Mouse (Mus musculus): ENCODE data around the gene Cdh1. TPM values are rescaled to one million over a fixed set of nuclear protein-coding genes. Genes with fewer than 3 reads are reported as not detected.
"Not testable (repeated sequence)": the region's sequence is repeated elsewhere in the genome, so short reads cannot be mapped to it uniquely, and the experiment has no call there.

Gene Cdh1
- total and polyA plus RNA-seq, 3 experiments = 2.4 TPM; not detected in 2

DNA sequence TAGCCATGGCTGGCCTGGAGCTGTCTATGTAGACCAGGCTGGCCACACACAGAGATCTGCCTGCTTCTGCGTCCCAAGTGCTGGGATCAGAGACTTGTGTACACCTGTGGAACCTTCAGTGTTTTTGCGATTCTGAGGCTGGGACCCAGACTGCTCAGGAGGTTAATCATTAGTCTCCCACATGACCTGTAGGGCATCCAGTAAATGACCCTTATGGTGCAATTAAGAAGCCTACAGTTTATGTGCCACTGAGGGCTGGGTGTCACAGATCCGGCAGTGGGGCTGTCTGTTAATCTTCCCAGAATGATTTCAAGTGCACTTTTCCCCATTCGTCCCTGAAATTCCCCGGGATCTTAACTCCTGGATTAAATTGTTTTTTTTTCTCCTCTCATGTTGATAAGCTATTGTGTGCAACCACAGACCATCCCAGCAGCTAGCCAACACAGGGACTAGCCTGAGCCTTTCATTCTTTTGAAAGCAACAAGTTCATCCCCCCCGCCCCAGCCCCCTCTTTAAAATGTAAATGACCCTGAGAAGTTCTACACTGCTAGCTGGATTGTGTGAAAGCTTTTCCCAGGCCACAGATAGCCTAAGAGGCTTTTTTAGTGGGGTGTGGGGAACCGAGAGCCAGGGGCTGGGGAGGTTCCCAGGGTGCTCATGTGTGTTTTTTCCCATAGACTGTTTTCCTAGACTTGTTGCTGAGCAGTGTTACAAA lies 3.7 kb upstream of the Cdh1 start:
- no peak for DNase-seq
- H3K36me3 ChIP-seq (ENCODE audit: control insufficient read depth, insufficient read depth, low read length) = no peaks in the 10 kb centered on the region
- H3K79me2 ChIP-seq (replicated peaks; ENCODE audit: control insufficient read depth, insufficient read depth, low read length) = no peaks in the 10 kb centered on the region
- H3K4me1 ChIP-seq (ENCODE audit: control insufficient read depth, insufficient read depth, low read length) = no peaks in the 10 kb centered on the region
- TF ChIP-seq EP300 (IDR thresholded peaks at IDR 0.05; ENCODE audit: insufficient read depth, low read depth, low read length) = no peak
- TF ChIP-seq POLR2A (IDR thresholded peaks at IDR 0.05; ENCODE audit: insufficient read depth, low read depth, low read length) = no peak
- no peak for TF ChIP-seq CTCF (IDR thresholded peaks at IDR 0.05)
- H3K4me3 ChIP-seq = no peak overlapping the region
- no peak overlapping the region for H3K27ac ChIP-seq
- H3K27me3 ChIP-seq (ENCODE audit: control insufficient read depth, insufficient read depth, low read length) = peaks cover 13% of the 10 kb centered on the region
- intact Hi-C loops (cut with DNase I) = no loop called here
- H3K9ac ChIP-seq (ENCODE audit: low read depth, low read length) = no peak overlapping the region
- 46% methylated on average over 7 of the region's 7 CpGs for WGBS

DNA sequence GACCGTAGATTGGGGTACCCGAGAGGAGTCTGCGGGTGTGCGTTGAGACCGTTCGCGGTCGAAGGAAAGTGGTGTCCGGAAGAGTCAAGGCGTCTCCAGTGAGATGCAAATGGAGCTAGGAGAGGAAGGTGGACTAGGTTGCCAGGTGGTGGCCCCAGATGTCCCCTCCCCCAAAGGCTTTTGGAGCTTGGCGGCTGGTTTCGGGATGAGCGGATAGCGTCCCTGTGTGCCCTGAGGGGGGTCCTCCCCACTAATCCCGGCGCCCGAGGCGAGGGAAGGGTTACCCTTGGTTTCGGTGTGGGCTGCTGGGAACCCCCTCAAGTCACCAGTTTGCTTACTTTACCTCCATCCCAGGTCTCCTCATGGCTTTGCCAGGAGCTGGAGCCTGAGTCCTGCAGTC lies 782 bp downstream of the Cdh1 start:
- no peak overlapping the region for H3K9ac ChIP-seq (ENCODE audit: low read depth, low read length)
- TF ChIP-seq EP300 (IDR thresholded peaks at IDR 0.05; ENCODE audit: insufficient read depth, low read depth, low read length) (no peak), CTCF (IDR thresholded peaks at IDR 0.05) (no peak), POLR2A (IDR thresholded peaks at IDR 0.05; ENCODE audit: insufficient read depth, low read depth, low read length) (no peak)
- intact Hi-C loops (cut with DNase I) = no loop called here
- no peaks in the 10 kb centered on the region for H3K4me1 ChIP-seq (ENCODE audit: control insufficient read depth, insufficient read depth, low read length)
- no peaks in the 10 kb centered on the region for H3K79me2 ChIP-seq (replicated peaks; ENCODE audit: control insufficient read depth, insufficient read depth, low read length)
- H3K27ac ChIP-seq = no peak overlapping the region
- H3K36me3 ChIP-seq (ENCODE audit: control insufficient read depth, insufficient read depth, low read length) = no peaks in the 10 kb centered on the region
- no peak overlapping the region for H3K4me3 ChIP-seq
- DNase-seq = no peak
- H3K27me3 ChIP-seq (ENCODE audit: control insufficient read depth, insufficient read depth, low read length) = peaks cover 18% of the 10 kb centered on the region
- 3% methylated on average over 19 of the region's 19 CpGs for WGBS

DNA sequence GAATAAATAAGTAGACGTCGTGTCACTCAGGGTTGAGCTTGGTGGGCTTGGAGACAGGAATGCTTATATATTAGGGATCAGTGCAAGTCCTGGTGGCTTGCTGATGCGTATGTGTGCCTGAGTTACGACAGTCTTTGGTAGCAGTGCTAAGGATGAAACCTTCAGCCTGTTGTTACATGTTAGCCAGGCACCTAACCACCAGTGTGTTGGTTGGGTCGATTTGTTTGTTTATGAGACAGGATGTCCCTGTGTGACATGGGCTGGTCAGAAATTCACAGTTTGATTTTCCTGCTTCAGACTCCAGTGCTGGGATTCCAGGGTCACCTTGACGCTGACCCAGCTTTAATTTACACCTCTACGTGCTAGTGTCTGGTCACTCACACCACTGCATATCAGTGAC lies 2.5 kb downstream of the Cdh1 start:
- Histone ChIP-seq H3K4me3 (no peak overlapping the region), H3K27me3 (ENCODE audit: control insufficient read depth, insufficient read depth, low read length) (peaks cover 18% of the 10 kb centered on the region), H3K27ac (no peak overlapping the region), H3K9ac (ENCODE audit: low read depth, low read length) (no peak overlapping the region), H3K36me3 (ENCODE audit: control insufficient read depth, insufficient read depth, low read length) (no peaks in the 10 kb centered on the region), H3K4me1 (ENCODE audit: control insufficient read depth, insufficient read depth, low read length) (no peaks in the 10 kb centered on the region), H3K79me2 (replicated peaks; ENCODE audit: control insufficient read depth, insufficient read depth, low read length) (no peaks in the 10 kb centered on the region)
- 54% methylated on average over 7 of the region's 7 CpGs for WGBS
- TF ChIP-seq POLR2A (IDR thresholded peaks at IDR 0.05; ENCODE audit: insufficient read depth, low read depth, low read length) (no peak), CTCF (IDR thresholded peaks at IDR 0.05) (no peak), EP300 (IDR thresholded peaks at IDR 0.05; ENCODE audit: insufficient read depth, low read depth, low read length) (no peak)
- no peak for DNase-seq
- intact Hi-C loops (cut with DNase I) = no loop called here

DNA sequence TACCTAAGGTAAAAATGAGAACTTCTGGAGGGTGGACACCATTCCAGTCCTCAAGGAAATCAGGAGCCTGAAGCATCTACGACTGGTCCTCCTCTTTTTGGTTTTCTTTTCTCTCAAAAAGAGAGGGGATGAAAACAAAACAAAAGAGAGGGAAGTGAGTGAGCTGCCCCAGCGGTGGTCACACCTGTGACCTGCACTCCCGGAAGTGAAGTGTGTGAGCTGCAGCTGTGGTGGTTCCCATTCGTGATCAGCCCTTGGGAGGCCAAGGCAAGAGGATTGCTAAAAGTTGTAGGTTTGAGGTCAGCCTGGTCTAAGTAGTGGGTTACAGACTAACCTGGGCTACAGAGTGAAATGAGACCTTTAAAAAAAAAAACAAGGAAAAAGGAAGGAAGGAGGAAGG lies 3.0 kb downstream of the Cdh1 start:
- DNase-seq = no peak
- Histone ChIP-seq H3K4me3 (no peak overlapping the region), H3K27me3 (ENCODE audit: control insufficient read depth, insufficient read depth, low read length) (peaks cover 18% of the 10 kb centered on the region), H3K9ac (ENCODE audit: low read depth, low read length) (no peak overlapping the region), H3K27ac (no peak overlapping the region), H3K36me3 (ENCODE audit: control insufficient read depth, insufficient read depth, low read length) (no peaks in the 10 kb centered on the region), H3K79me2 (replicated peaks; ENCODE audit: control insufficient read depth, insufficient read depth, low read length) (no peaks in the 10 kb centered on the region), H3K4me1 (ENCODE audit: control insufficient read depth, insufficient read depth, low read length) (no peaks in the 10 kb centered on the region)
- intact Hi-C loops (cut with DNase I) = no loop called here
- TF ChIP-seq POLR2A (IDR thresholded peaks at IDR 0.05; ENCODE audit: insufficient read depth, low read depth, low read length) = no peak
- TF ChIP-seq CTCF (IDR thresholded peaks at IDR 0.05) = no peak
- no peak for TF ChIP-seq EP300 (IDR thresholded peaks at IDR 0.05; ENCODE audit: insufficient read depth, low read depth, low read length)
- WGBS = 32% methylated on average over 4 of the region's 4 CpGs

- H3K9ac ChIP-seq (ENCODE audit: low read depth, low read length) = no peak overlapping the region
- DNase-seq = no peak
- intact Hi-C loops (cut with DNase I) = no loop called here
- H3K79me2 ChIP-seq (replicated peaks; ENCODE audit: control insufficient read depth, insufficient read depth, low read length) = no peaks in the 10 kb centered on the region
- H3K27me3 ChIP-seq (ENCODE audit: control insufficient read depth, insufficient read depth, low read length) = peaks cover 18% of the 10 kb centered on the region
- H3K4me3 ChIP-seq = no peak overlapping the region
- no peaks in the 10 kb centered on the region for H3K36me3 ChIP-seq (ENCODE audit: control insufficient read depth, insufficient read depth, low read length)
- H3K27ac ChIP-seq = no peak overlapping the region
- H3K4me1 ChIP-seq (ENCODE audit: control insufficient read depth, insufficient read depth, low read length) = no peaks in the 10 kb centered on the region
- 19% methylated on average over 15 of the region's 15 CpGs for WGBS
- TF ChIP-seq EP300 (IDR thresholded peaks at IDR 0.05; ENCODE audit: insufficient read depth, low read depth, low read length) (no peak), POLR2A (IDR thresholded peaks at IDR 0.05; ENCODE audit: insufficient read depth, low read depth, low read length) (no peak), CTCF (IDR thresholded peaks at IDR 0.05) (no peak)
These were observed 3.5 kb downstream of the Cdh1 start for GRCm38 (mm10) chr8:106606601-106607145.

GRCm38 (mm10) chr8:106607783-106608182 lies 4.6 kb downstream of the Cdh1 start:
- 69% methylated on average over 4 of the region's 4 CpGs for WGBS
- H3K27me3 ChIP-seq (ENCODE audit: control insufficient read depth, insufficient read depth, low read length) = peaks cover 18% of the 10 kb centered on the region
- DNase-seq; H3K4me1 ChIP-seq (ENCODE audit: control insufficient read depth, insufficient read depth, low read length); H3K4me3 ChIP-seq; H3K36me3 ChIP-seq (ENCODE audit: control insufficient read depth, insufficient read depth, low read length); H3K79me2 ChIP-seq (replicated peaks; ENCODE audit: control insufficient read depth, insufficient read depth, low read length); H3K27ac ChIP-seq; H3K9ac ChIP-seq (ENCODE audit: low read depth, low read length); intact Hi-C loops (cut with DNase I): not testable (repeated sequence)
